Mouse (Mus musculus): ENCODE data around the gene Nfe2l3. TPM values are rescaled to one million over a fixed set of nuclear protein-coding genes. Genes with fewer than 3 reads are reported as not detected.

Gene Nfe2l3
- polyA plus RNA-seq, 1 experiment from 2014 or later: 5.0 TPM

GRCm38 (mm10) chr6:51417306-51417936, 15.0 kb upstream of the Nfe2l3 start:
- no peak overlapping the region for H3K4me3 ChIP-seq (replicated peaks; ENCODE audit: low read depth, low read length)
- H3K36me3 ChIP-seq (ENCODE audit: insufficient read depth, low read length): no peaks in the 10 kb centered on the region
- WGBS: 86% methylated on average over 4 of the region's 4 CpGs
- H3K27ac ChIP-seq: no peak overlapping the region
- no peaks in the 10 kb centered on the region for H3K9me3 ChIP-seq (replicated peaks; ENCODE audit: low read length)
- no peak overlapping the region for H3K9ac ChIP-seq (ENCODE audit: low read depth, low read length)
- DNase-seq (ENCODE audit: low spot score) (no peak), ATAC-seq (replicated peaks; ENCODE audit: low FRiP score, low read depth) (no peak)
- H3K27me3 ChIP-seq (ENCODE audit: insufficient read depth, low read length): no peaks in the 10 kb centered on the region
- no peak overlapping the region for H3K4me2 ChIP-seq (ENCODE audit: low read length)
- H3K4me1 ChIP-seq (replicated peaks; ENCODE audit: insufficient read depth, low read length): no peaks in the 10 kb centered on the region
- TF ChIP-seq CTCF (IDR thresholded peaks at IDR 0.05; ENCODE audit: low read depth): no peak

DNA sequence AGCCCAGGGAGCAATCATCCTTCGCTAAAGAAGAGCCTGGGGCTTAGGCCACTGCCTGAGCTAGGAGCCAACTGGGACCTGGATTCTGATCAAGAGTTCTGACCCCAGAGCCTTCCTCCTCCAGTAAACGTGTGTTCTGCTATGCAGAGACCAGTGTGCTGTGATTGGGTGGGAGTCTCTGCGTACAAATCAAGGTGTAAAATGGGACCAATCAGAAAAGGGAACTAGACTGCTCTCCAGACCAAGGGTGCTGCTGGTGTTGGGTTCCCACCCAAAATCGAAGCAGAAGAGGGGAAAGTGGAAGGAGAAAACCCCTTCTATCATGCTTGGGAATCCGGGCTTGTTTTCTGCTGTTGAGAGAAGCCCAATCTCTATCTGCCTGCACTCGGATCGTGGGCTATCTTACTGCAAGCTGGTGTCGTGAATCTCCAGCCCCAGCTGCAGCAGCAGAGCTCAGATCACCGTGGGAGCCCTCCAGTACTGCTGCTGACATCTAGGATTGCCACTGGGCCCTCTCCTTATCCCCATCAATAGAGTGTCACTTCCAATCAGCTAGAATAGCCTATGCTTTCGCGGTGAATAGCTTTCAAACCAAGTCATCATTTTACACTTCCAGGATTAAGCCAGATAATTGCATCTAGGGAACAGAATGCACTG, 8.9 kb upstream of the Nfe2l3 start:
- H3K4me3 ChIP-seq (replicated peaks; ENCODE audit: low read depth, low read length): no peak overlapping the region
- 52% methylated on average over 11 of the region's 11 CpGs for WGBS
- H3K9me3 ChIP-seq (replicated peaks; ENCODE audit: low read length): no peaks in the 10 kb centered on the region
- ATAC-seq (replicated peaks; ENCODE audit: low FRiP score, low read depth) (no peak), DNase-seq (ENCODE audit: low spot score) (no peak)
- no peak overlapping the region for H3K4me2 ChIP-seq (ENCODE audit: low read length)
- H3K4me1 ChIP-seq (replicated peaks; ENCODE audit: insufficient read depth, low read length): no peaks in the 10 kb centered on the region
- TF ChIP-seq CTCF (IDR thresholded peaks at IDR 0.05; ENCODE audit: low read depth): no peak
- no peak overlapping the region for H3K9ac ChIP-seq (ENCODE audit: low read depth, low read length)
- H3K36me3 ChIP-seq (ENCODE audit: insufficient read depth, low read length): no peaks in the 10 kb centered on the region
- no peaks in the 10 kb centered on the region for H3K27me3 ChIP-seq (ENCODE audit: insufficient read depth, low read length)
- H3K27ac ChIP-seq: no peak overlapping the region

DNA sequence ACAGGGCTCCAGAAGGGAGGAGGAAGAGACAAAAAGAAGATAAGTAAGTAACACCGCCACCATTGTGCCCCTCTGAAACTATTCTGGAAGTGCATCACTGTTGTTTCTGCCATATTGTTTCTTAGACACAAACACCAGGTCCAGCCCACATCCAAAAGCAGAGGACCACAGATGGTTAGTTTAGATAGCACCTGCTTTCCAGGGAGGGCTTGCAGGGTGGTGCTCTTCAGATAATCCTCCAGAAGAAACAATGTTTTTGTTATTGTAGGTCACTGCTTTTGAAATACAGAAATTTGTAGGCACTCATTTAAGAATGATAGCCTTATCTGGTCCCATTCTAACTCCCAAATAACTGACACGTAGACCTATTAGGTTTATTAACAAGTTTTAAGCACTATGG, 7.9 kb upstream of the Nfe2l3 start:
- Histone ChIP-seq H3K27me3 (ENCODE audit: insufficient read depth, low read length) (no peaks in the 10 kb centered on the region), H3K4me1 (replicated peaks; ENCODE audit: insufficient read depth, low read length) (no peaks in the 10 kb centered on the region), H3K4me3 (replicated peaks; ENCODE audit: low read depth, low read length) (no peak overlapping the region), H3K27ac (no peak overlapping the region), H3K9ac (ENCODE audit: low read depth, low read length) (no peak overlapping the region), H3K4me2 (ENCODE audit: low read length) (no peak overlapping the region), H3K36me3 (ENCODE audit: insufficient read depth, low read length) (no peaks in the 10 kb centered on the region), H3K9me3 (replicated peaks; ENCODE audit: low read length) (no peaks in the 10 kb centered on the region)
- no peak for ATAC-seq (replicated peaks; ENCODE audit: low FRiP score, low read depth)
- 92% methylated on average over 2 of the region's 2 CpGs for WGBS
- DNase-seq (ENCODE audit: low spot score): no peak
- TF ChIP-seq CTCF (IDR thresholded peaks at IDR 0.05; ENCODE audit: low read depth): no peak

DNA sequence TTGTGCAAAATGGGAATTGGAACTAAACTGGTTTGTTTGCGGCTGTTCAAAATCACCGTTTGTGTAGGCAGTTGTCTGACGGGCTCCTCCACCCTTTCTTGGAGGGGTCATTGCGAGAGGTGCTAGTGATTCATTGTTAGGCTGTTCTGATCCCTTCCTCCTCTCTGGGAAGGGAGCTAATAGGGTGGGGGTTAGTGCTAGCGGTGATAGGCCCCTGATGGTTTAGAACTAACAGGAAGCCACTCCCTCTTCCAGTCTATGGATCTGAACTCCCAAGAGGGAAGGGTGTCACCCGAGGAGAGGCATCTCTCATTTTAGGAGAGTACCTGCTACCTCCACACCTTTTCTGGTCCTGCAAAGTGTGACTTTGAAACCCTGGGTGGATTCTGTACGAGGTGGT, 1.8 kb downstream of the Nfe2l3 start:
- Histone ChIP-seq H3K9ac (ENCODE audit: low read depth, low read length) (no peak overlapping the region), H3K4me2 (ENCODE audit: low read length) (peak overlapping the region; percentile 89; the same call in 1 of the 2 replicates), H3K36me3 (ENCODE audit: insufficient read depth, low read length) (no peaks in the 10 kb centered on the region), H3K9me3 (replicated peaks; ENCODE audit: low read length) (no peaks in the 10 kb centered on the region), H3K27ac (no peak overlapping the region), H3K4me1 (replicated peaks; ENCODE audit: insufficient read depth, low read length) (0 out of 2 replicates have a peak, but pooled peaks cover 4% of the 10 kb centered on the region), H3K27me3 (ENCODE audit: insufficient read depth, low read length) (peaks cover 8% of the 10 kb centered on the region; the same call in 1 of the 2 replicates), H3K4me3 (replicated peaks; ENCODE audit: low read depth, low read length) (no peak overlapping the region)
- no peak for TF ChIP-seq CTCF (IDR thresholded peaks at IDR 0.05; ENCODE audit: low read depth)
- ATAC-seq (replicated peaks; ENCODE audit: low FRiP score, low read depth): no peak
- WGBS: 28% methylated on average over 7 of the region's 7 CpGs
- no peak for DNase-seq (ENCODE audit: low spot score)

- H3K9me3 ChIP-seq (replicated peaks; ENCODE audit: low read length): no peaks in the 10 kb centered on the region
- no peak overlapping the region for H3K4me2 ChIP-seq (ENCODE audit: low read length)
- 0 out of 2 replicates have a peak, but pooled peaks cover under 1% of the 10 kb centered on the region for H3K27me3 ChIP-seq (ENCODE audit: insufficient read depth, low read length)
- no peak overlapping the region for H3K9ac ChIP-seq (ENCODE audit: low read depth, low read length)
- no peak overlapping the region for H3K4me3 ChIP-seq (replicated peaks; ENCODE audit: low read depth, low read length)
- ATAC-seq (replicated peaks; ENCODE audit: low FRiP score, low read depth) (no peak), DNase-seq (ENCODE audit: low spot score) (no peak)
- no peaks in the 10 kb centered on the region for H3K36me3 ChIP-seq (ENCODE audit: insufficient read depth, low read length)
- no peak overlapping the region for H3K27ac ChIP-seq
- 63% methylated on average over 4 of the region's 4 CpGs for WGBS
- 0 out of 2 replicates have a peak, but pooled peaks cover 4% of the 10 kb centered on the region for H3K4me1 ChIP-seq (replicated peaks; ENCODE audit: insufficient read depth, low read length)
- no peak for TF ChIP-seq CTCF (IDR thresholded peaks at IDR 0.05; ENCODE audit: low read depth)
Measured at GRCm38 (mm10) chr6:51437665-51438064, 5.2 kb downstream of the Nfe2l3 start.

- no peak for TF ChIP-seq CTCF (IDR thresholded peaks at IDR 0.05; ENCODE audit: low read depth)
- Histone ChIP-seq H3K4me2 (ENCODE audit: low read length) (no peak overlapping the region), H3K27me3 (ENCODE audit: insufficient read depth, low read length) (no peaks in the 10 kb centered on the region), H3K36me3 (ENCODE audit: insufficient read depth, low read length) (no peaks in the 10 kb centered on the region), H3K9me3 (replicated peaks; ENCODE audit: low read length) (no peaks in the 10 kb centered on the region), H3K4me3 (replicated peaks; ENCODE audit: low read depth, low read length) (no peak overlapping the region), H3K27ac (no peak overlapping the region), H3K4me1 (replicated peaks; ENCODE audit: insufficient read depth, low read length) (no peaks in the 10 kb centered on the region), H3K9ac (ENCODE audit: low read depth, low read length) (no peak overlapping the region)
- ATAC-seq (replicated peaks; ENCODE audit: low FRiP score, low read depth) (no peak), DNase-seq (ENCODE audit: low spot score) (no peak)
- WGBS: 90% methylated on average over 9 of the region's 9 CpGs
Measured at GRCm38 (mm10) chr6:51438826-51439330, 6.4 kb downstream of the Nfe2l3 start.
